ENCODE assay signal across 16 mouse cellular contexts in genomic region chr15:89465052-89465451, GRCm38 (mm10). TPM values are rescaled to one million over a fixed set of nuclear protein-coding genes. Genes with fewer than 3 reads are reported as not detected.
DNase-seq lines count a peak whose midpoint lies in the region; ATAC-seq lines count a peak whose summit lies in the region.
"Had no signal": no experiment of that assay in that cellular context is flagged by ENCODE, and none has a peak within 500 bp of the region (broad histone marks: within the 10 kb centered on the region; RNA-seq: fewer than 3 reads in every experiment).

No protein-coding gene starts in this region.

- H3K9me3 ChIP-seq in midbrain, embryonic 14.5 days (ENCODE audit: control insufficient read depth, low read length) = no peaks in the 10 kb centered on the region
- no peaks in the 10 kb centered on the region for H3K9me3 ChIP-seq in intestine, embryonic 15.5 days
- H3K9me3 ChIP-seq: limb, embryonic 15.5 days had no signal

- no peak overlapping the region for H3K9ac ChIP-seq in midbrain, embryonic 14.5 days (replicated peaks; ENCODE audit: low read length)
- no peak overlapping the region for H3K9ac ChIP-seq in intestine, embryonic 15.5 days
- H3K9ac ChIP-seq: limb, embryonic 15.5 days had no signal

- no peaks in the 10 kb centered on the region for H3K27me3 ChIP-seq in midbrain, embryonic 14.5 days (ENCODE audit: control insufficient read depth, insufficient read depth, low read length)
- H3K27me3 ChIP-seq in intestine, embryonic 15.5 days (replicated peaks) = no peaks in the 10 kb centered on the region
- H3K27me3 ChIP-seq: limb, embryonic 15.5 days had no signal

- peaks cover 4% of the 10 kb centered on the region for H3K4me1 ChIP-seq in midbrain, embryonic 14.5 days (ENCODE audit: control insufficient read depth, insufficient read depth, low read length)
- H3K4me1 ChIP-seq in intestine, embryonic 15.5 days (replicated peaks) = no peaks in the 10 kb centered on the region
- H3K4me1 ChIP-seq: limb, embryonic 15.5 days had no signal

- peak; percentile 64; the same call in 1 of the 2 replicates for ATAC-seq in midbrain, embryonic 14.5 days (ENCODE audit: low FRiP score, low TSS enrichment)
- ATAC-seq in intestine, embryonic 15.5 days = no peak

- H3K36me3 ChIP-seq in midbrain, embryonic 14.5 days (ENCODE audit: control insufficient read depth, insufficient read depth, low read length) = peaks cover 36% of the 10 kb centered on the region
- H3K36me3 ChIP-seq in intestine, embryonic 15.5 days = no peaks in the 10 kb centered on the region
- H3K36me3 ChIP-seq: limb, embryonic 15.5 days had no signal

- H3K27ac ChIP-seq in midbrain, embryonic 14.5 days (replicated peaks; ENCODE audit: low read depth, low read length) = no peak overlapping the region; the same call in 1 of the 2 replicates
- H3K27ac ChIP-seq in intestine, embryonic 15.5 days = no peak overlapping the region
- H3K27ac ChIP-seq: limb, embryonic 15.5 days; stomach, postnatal 0 days had no signal

- H3K4me2 ChIP-seq in midbrain, embryonic 14.5 days (ENCODE audit: low read length) = no peak overlapping the region
- H3K4me2 ChIP-seq in intestine, embryonic 15.5 days (replicated peaks) = no peak overlapping the region
- H3K4me2 ChIP-seq: limb, embryonic 15.5 days had no signal

- peak; percentile 55 to 60 for DNase-seq in cerebellum, postnatal 10 days
- DNase-seq in cerebellum, adult 11-12 months = no peak
- peak; percentile 39 to 60 for DNase-seq in right cerebral cortex, postnatal 10 days (ENCODE audit: low spot score in 2 of 2)
- no peak for DNase-seq in right cerebral cortex, postnatal 14 days
- peak; percentile 75 for DNase-seq in midbrain, embryonic 14.5 days
- no peak for DNase-seq in thymus, adult 18-20 months
- no peak for DNase-seq in adrenal gland, postnatal 10 days
- DNase-seq: adrenal gland, postnatal 14 days; heart, postnatal 36 days had no signal

- WGBS in midbrain, embryonic 14.5 days = 0% methylated on average over 1 of the region's 1 CpGs
- WGBS in intestine, embryonic 15.5 days = 12% methylated on average over 1 of the region's 1 CpGs

- H3K4me3 ChIP-seq in midbrain, embryonic 14.5 days (replicated peaks; ENCODE audit: low read depth, low read length) = no peak overlapping the region
- H3K4me3 ChIP-seq in intestine, embryonic 15.5 days (replicated peaks) = no peak overlapping the region
- H3K4me3 ChIP-seq: limb, embryonic 15.5 days had no signal

RNA-seq across cellular contexts. Expression of gene Mapk8ip2, which starts 11.3 kb away (rescaled TPM):
- 57.6 and 61.6 TPM in 2 replicates for polyA plus RNA-seq in midbrain, embryonic 14.5 days (2014; fragmentation: Nextera tagmentation; extraction: Ambion mirVana)
- 10 to 100 TPM in 1 of 2 experiments, 1 to 10 TPM in 1; 6.9 to 12.7 TPM for total RNA-seq in adrenal gland, postnatal 10 days (2021)
- 4.1 and 4.5 TPM in 2 replicates for polyA plus RNA-seq in intestine, embryonic 15.5 days (2015; fragmentation: Nextera tagmentation; extraction: Ambion mirVana)
- total RNA-seq: granulocyte monocyte progenitor cell, adult 5-6 weeks had no signal

RNA-seq across cellular contexts. Expression of gene Arsa, which starts 12.2 kb away (rescaled TPM):
- polyA plus RNA-seq in midbrain, embryonic 14.5 days (2014; fragmentation: Nextera tagmentation; extraction: Ambion mirVana) = 16.0 and 21.7 TPM in 2 replicates
- 10 to 100 TPM; 26.6 to 29.5 TPM for total RNA-seq in adrenal gland, postnatal 10 days (2021)
- polyA plus RNA-seq in intestine, embryonic 15.5 days (2015; fragmentation: Nextera tagmentation; extraction: Ambion mirVana) = 22.5 and 26.0 TPM in 2 replicates

RNA-seq across cellular contexts. Expression of gene Shank3, which starts 34.4 kb away (rescaled TPM):
- 9.9 and 11.5 TPM in 2 replicates for polyA plus RNA-seq in midbrain, embryonic 14.5 days (2014; fragmentation: Nextera tagmentation; extraction: Ambion mirVana)
- total RNA-seq in adrenal gland, postnatal 10 days (2021) = 10 to 100 TPM; 54.1 to 67.5 TPM
- polyA plus RNA-seq in intestine, embryonic 15.5 days (2015; fragmentation: Nextera tagmentation; extraction: Ambion mirVana) = 1.2 and 1.3 TPM in 2 replicates

RNA-seq across cellular contexts. Expression of gene Chkb, which starts 35.3 kb away (rescaled TPM):
- 76.3 and 84.0 TPM in 2 replicates for polyA plus RNA-seq in midbrain, embryonic 14.5 days (2014; fragmentation: Nextera tagmentation; extraction: Ambion mirVana)
- 100 to 1,000 TPM; 106 to 128 TPM for total RNA-seq in adrenal gland, postnatal 10 days (2021)
- 52.6 and 61.8 TPM in 2 replicates for polyA plus RNA-seq in intestine, embryonic 15.5 days (2015; fragmentation: Nextera tagmentation; extraction: Ambion mirVana)

RNA-seq across cellular contexts. Expression of gene Gm44502, which starts 35.6 kb away (rescaled TPM):
- not detected in 2 replicates for polyA plus RNA-seq in midbrain, embryonic 14.5 days (2014; fragmentation: Nextera tagmentation; extraction: Ambion mirVana)
- 1 to 10 TPM; 5.6 to 9.2 TPM for total RNA-seq in adrenal gland, postnatal 10 days (2021)
- polyA plus RNA-seq in intestine, embryonic 15.5 days (2015; fragmentation: Nextera tagmentation; extraction: Ambion mirVana) = not detected in 2 replicates
- total RNA-seq: layer of hippocampus, postnatal 10 days had no signal
- polyA plus RNA-seq: kidney, embryonic 14.5 days; limb, embryonic 15.5 days; lung, embryonic 16.5 days; stomach, postnatal 0 days had no signal

Comparison
In these comparisons a context has a peak if more than half of its experiments do, and no peak if none do; other contexts are left out.
1. DNase-seq: peak in cerebellum, postnatal 10 days (2 of 2), right cerebral cortex, postnatal 10 days (2 of 2) and midbrain, embryonic 14.5 days (single experiment); none in cerebellum, adult 11-12 months (single experiment), right cerebral cortex, postnatal 14 days (single experiment), thymus, adult 18-20 months (0 of 2) and adrenal gland, postnatal 10 days (single experiment).
2. RNA of gene Mapk8ip2, which starts 11.3 kb away (polyA plus RNA-seq): 57.6 to 61.6 TPM in midbrain, embryonic 14.5 days; 4.1 to 4.5 TPM in intestine, embryonic 15.5 days; every median in the first group is over 10 times any median in the second.